Mouse (Mus musculus) c-Kit-negative CD71-positive TER-119-positive erythroid progenitor cells, embryonic 14.5 days (primary cell): Measurements from ENCODE around the gene 4921517D22Rik.
"Not testable (repeated sequence)": the region's sequence is repeated elsewhere in the genome, so short reads cannot be mapped to it uniquely, and the experiment has no call there.

Source experiments
- DNase-seq: peaks from one replicate; pipeline ENCODE4 v3.0.0-alpha.2; 2013; ENCODE audit warnings: low read depth, low spot score

4921517D22Rik gene

GRCm38 (mm10) chr13:59694008-59694407 lies at the start of gene 4921517D22Rik:
Gene 4921517D22Rik (minus strand): TSS chr13:59694108.
- no peak for DNase-seq

DNA sequence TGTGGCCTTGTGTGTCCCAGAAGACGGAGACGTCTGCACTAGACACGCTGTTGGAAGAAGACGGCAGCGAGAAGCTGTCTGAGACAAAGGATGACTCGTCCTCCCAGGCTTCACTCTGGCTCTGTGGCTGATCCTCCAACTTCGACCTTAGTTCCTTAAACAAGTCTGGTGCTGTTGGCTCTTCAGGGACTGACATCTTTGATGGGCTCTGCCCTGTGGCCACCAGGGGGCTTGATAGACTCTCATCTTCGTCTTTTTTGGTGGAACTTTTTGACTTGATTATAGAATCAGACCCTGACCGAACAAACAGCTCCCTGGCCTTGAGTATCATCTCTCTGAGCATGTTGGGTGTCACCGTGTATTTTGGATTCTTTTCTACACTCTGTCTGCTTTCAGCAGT lies 47.8 kb upstream of the 4921517D22Rik start:
- no peak for DNase-seq

DNA sequence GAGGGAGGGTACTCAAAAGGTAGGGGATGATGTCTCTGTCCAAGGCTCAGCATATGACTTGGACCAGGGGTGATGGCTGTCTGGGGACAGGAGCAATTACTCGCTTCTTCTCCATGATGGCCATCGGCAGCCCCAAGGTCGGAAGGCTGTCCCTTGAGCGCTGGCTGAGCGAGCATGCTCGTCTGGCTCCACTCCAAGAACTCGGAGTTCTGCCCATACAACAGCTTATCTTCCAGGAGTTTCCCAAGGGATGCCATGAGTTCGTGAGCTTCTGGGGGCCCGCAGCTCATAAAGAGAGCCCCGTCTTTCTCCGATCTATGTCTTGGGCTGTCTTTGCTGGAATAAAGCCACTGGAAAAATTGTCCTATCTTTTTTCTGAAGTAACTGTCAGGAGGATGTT lies 47.2 kb upstream of the 4921517D22Rik start:
- DNase-seq = no peak

DNA sequence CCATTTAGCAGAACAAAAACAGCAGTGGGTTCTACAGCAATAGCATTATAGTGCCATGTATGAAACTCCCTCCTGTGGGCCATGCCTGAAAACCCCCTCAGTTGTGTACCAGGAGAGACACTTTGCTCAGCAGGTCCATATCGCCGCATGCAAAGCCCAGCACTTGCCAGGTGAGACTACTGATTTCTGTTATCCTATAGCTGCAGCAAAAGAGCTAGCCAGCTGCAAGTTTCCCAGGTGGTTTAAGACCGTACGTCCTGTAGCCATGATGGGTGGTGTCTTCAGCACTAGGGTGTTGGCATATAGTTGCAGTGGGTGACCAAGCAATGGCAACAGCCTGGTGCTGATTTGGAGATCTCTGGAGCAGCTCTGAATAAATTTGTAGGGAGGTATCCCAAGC lies 45.5 kb upstream of the 4921517D22Rik start:
- peak; percentile 65 for DNase-seq

DNA sequence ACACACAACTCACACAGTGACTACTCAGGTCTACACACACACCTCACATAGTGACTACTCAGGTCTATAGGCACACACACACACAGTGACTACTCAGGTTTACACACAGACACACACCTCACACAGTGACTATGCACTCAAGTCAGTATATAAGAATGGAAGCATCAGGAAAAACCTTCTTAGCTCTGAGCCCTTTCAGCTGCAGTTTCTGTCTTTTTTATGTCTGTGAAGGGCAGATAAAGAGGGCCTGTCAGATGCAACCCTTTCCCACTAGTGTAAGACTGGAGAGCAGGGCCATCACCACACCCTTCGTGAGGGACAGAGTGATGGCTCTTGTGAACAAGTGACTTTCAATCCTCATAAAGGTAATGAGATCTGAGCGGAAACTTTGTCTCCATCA lies 44.5 kb upstream of the 4921517D22Rik start:
- peak; percentile 75 for DNase-seq

GRCm38 (mm10) chr13:59735190-59735589 lies 41.3 kb upstream of the 4921517D22Rik start:
- DNase-seq = no peak

DNA sequence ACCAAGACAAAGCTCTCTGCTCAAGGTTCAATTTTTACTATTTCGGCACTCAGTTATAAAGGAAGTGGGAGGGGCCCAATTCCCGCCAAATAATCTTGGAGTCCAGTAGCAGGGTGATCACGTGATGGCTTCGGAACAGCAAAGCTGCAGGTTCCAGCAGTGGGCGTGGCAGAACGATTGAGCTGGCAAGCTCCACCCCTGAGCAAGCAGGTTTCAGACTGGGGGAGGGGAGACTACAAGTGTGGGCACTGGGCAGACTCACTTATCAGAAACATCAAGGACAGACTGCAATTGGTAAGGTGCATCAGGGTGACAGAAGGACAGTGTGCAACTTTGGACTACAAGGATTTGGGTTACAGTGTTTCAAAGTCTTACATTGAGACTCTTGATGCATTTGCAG lies 40.4 kb upstream of the 4921517D22Rik start:
- DNase-seq = not testable (repeated sequence)

- DNase-seq = no peak
Observed at GRCm38 (mm10) chr13:59733936-59734335, 40.0 kb upstream of the 4921517D22Rik start.

DNA sequence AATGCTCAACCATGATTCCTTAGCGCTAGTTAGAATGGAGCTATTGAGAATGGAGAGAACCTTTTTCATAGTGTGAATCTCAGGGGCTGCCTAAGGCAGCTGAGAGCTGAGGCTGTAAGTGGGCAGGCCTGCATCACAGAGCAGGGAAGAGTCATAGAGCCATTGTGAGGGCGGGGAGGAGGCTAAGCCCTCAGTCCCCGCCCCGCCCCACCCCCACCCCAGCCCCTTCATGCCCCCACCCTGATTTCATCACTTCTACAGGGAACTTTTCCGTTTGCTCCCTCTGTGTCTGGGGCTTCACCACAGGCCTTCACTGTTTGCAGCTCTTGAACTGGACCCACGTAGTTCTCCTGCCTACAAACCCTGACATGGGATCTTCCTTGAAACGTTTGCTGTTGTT lies 37.7 kb upstream of the 4921517D22Rik start, which contains the start of gene Spata31d1d:
TSS of gene Spata31d1d (minus strand) at position 101 of the 400 bp plus-strand sequence.
- no peak for DNase-seq

DNA sequence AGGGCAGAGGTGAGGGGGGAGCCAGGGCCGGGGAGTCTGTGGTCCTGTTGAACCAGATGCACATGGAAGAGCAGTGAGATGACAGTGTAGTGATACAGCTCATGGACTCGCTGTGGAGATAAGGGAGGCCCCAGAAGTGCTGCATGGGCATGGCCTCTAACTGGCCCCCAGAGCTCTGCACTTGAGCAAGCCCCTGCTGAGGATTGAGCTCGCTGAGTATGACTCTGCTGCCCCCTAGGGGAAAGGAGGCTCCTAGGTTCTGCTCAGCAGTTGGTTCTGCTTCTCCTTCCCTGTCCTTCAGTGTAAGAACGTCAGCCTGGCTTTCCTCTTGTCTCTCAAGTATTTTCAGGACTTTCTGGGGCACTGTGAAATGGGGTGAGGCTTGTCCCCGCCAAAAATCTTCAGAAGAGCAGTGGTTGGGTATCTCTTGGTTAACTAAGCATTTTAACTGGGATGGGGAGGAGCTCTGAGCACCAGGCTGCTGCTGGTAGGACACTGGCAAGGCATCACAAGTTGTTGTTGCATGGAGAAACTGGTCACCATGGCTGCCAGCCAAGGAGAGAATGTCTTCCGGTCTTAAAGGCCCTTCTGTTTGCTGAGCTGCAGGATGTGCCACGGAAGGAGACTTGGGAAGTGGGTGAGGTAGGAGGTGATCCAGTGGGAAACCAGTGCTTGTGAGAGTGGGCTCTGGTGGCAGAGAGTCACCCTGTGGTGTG lies 34.6 kb upstream of the 4921517D22Rik start:
- DNase-seq = peak; percentile 68

DNA sequence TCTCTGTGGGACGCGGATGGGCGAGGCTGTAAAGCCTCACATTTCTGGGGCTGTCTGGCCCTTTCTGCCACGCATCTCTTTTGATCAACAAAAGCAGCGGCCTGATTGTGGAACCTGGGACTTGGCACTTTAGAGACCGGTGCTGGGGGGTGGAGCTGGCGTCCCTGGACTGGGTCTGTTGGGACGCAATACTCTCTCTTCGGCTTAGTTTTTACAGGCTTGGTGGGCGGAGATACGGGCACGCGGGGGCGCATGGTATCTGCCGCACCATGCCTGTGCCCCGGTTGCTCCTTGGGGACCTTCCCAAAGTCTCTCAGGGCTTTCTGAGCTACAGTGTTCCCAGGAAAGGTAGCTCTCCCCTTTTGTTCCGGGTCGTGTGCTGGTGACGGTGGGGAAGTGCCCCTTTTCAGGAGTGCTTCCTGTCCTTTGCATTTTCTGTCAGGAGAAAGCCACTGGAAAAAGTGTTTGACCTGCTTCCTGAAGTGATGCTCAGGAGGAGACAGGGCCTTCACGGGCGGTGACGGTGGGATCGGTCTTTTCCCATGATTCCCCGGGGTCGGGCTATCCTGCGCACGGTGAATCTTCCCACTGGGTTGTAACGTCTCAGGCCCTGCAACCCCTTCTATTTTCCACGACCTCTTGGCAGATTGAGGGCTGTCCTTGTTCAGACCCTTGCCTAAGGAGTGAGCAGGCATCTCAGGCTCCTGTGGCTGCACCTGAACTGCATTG lies 32.4 kb upstream of the 4921517D22Rik start:
- no peak for DNase-seq

DNA sequence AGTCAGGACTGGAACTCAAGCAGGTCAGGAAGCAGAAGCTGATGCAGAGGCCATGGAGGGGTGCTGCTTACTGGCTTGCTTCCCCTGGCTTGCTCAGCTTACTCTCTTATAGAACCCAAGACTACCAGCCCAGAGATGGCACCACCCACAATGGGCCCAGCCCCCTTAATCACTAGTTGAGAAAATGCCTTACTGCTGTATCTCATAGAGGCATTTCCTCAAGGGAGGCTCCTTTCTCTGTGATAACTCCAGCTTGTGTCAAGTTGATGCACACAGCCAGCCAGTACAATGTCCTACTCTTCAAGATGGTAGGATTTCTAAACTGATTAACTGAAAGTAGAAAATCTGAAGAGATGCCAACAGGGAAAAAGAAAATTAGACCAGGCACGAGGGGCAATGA lies 28.2 kb upstream of the 4921517D22Rik start:
- not testable (repeated sequence) for DNase-seq

- DNase-seq = no peak
Observed at GRCm38 (mm10) chr13:59719475-59719874, 25.6 kb upstream of the 4921517D22Rik start.

DNA sequence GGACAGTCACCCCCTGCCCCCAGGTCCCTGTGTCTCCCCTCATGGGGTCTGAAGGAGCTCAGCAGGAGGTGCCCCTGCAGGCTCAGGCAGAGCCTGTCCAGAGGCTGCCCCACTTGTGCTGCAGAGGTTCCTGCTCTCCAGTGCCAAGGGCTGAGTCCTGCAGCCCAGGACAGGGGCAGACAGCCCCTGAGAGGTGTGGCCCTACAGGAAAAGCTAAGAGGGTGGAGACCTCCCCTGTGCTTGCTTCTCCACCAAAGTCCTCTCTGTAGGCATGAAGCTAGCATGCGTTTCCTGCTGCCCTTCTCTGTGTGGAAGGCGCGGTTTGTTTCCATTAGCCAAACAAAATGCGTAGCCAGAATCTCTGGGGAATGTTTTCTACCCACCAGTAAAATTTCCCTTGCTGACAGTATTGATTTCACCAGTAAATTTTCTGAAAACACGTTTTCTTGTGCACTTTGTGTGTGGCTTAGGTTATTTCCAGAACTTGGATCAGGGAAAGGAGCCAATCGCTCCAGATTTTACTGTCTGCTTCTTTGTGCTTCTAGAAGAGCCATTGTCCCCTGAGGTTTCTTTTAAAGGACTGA lies 25.0 kb upstream of the 4921517D22Rik start:
- not testable (repeated sequence) for DNase-seq

DNA sequence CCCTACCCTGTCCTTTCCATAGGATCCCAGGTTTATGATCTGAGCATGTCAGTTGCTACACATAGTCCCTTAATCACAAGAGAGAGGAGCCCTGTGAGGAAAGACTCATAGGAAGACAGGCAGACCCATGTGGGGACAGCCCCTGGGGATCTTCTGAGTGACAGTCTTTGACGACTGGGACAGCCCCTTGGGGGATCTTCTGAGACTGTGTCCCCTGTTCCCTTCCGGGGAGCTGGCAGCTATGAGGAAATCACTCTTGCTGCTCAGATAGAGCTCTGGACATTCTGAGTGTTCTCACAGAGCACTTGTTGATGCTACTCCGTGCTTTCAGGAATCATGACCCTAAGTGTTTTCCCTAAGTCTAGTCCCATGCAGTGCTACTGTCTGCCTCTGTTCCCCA lies 19.8 kb upstream of the 4921517D22Rik start:
- no peak for DNase-seq

DNA sequence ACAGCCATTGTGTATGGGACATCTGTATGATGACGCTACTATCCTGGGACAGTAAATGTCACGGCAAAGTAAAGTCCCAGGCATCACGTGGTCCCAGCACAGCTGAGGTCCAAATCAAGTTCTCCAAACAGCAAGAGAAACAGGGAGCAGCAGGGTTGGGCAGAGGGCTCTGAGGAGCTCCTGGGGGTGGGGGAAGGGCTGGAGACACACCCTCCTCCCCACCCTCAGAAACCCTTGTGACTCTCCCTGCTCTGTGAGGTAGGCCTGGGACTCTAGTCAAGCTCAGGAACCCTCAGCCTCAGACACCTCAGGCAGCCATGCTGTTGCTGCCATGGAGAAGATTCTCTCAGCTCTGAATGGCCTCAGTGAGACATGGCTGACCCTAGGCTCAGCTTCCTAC lies 18.1 kb upstream of the 4921517D22Rik start, which contains the start of gene Spata31d1b:
TSS of gene Spata31d1b (plus strand) at position 301 of the 400 bp plus-strand sequence.
- DNase-seq = not testable (repeated sequence)

DNA sequence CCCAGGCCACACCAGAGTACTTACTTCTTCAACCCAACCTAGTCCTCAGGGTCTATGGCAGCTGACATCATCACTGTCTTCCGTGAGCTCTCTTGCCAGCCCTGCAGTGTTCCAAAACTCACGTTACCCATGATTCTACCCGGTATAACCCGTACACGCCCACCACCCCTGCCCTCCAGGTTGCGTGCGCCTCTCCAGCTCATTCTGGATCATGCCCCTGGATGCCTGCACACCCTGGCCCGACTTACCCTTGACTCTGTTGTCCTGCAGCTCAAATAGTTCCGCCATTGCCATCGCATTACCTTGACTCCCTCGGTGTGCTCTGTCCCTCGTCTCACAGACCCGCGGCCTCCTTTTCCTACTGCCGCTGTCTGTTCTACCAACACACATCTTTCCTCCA lies 16.3 kb upstream of the 4921517D22Rik start, which contains the start of gene Spata31d1a:
TSS of gene Spata31d1a (minus strand) at position 101 of the 400 bp plus-strand sequence.
- DNase-seq = no peak

GRCm38 (mm10) chr13:59704562-59704961 lies 10.7 kb upstream of the 4921517D22Rik start:
- no peak for DNase-seq

DNA sequence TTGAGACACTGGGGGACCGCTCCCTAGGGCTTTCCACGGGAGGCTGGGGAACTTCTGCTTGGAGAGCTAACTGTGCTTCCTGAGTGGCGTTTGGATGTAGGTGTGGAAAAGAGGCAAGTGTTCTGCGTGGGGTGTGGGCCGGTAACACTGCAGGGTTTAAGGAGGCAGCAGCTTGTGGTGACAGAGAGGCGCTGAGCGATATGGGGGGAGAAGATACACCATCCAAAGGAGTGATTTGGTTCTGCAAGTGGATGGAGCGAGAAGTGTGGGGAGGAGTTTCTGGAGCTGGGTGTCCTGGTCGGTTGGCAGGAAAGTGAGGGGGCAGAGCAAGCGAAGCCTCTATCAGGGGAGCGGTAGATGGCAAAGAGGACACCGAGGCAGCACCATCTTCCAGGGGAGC lies 9.6 kb upstream of the 4921517D22Rik start:
- no peak for DNase-seq

GRCm38 (mm10) chr13:59700137-59700536 lies 6.2 kb upstream of the 4921517D22Rik start:
- not testable (repeated sequence) for DNase-seq

DNA sequence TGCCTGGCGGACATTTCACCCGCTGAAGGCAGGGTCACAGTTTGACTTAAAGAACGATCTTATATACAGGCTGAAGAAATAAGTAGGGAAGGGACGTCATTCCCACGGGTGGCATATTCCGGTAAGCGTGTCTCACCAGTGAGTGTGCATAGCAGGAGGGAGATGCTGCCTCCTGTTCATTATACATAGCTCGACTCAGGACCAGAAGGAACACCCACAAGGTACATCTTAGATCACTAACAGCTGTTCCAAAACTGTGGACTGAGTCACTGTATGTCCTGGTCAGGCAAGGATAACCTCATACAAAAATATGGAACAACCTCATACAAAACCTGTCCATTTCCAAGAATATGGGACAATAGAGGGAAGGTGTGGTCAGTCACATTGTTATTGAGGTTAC lies 5.2 kb upstream of the 4921517D22Rik start:
- no peak for DNase-seq

- DNase-seq = no peak
Observed at GRCm38 (mm10) chr13:59695781-59696180, 1.9 kb upstream of the 4921517D22Rik start.
